Mouse (Mus musculus): ENCODE measurements around the gene Thap2. TPM values are rescaled to one million over a fixed set of nuclear protein-coding genes. Genes with fewer than 3 reads are reported as not detected.

Thap2 gene
- polyA plus RNA-seq (2015; fragmentation: Nextera tagmentation; extraction: Ambion mirVana): 17.8 and 22.5 TPM in 2 replicates

GRCm38 (mm10) chr10:115384221-115385017 is at the start of gene Thap2, which contains the start of gene Zfc3h1:
Gene Thap2 (minus strand): TSS chr10:115384443.
Gene Zfc3h1 (plus strand): TSS chr10:115384959.

GRCm38 (mm10) chr10:115361840-115362622 is 22.2 kb downstream of the Thap2 start, which contains the start of gene Tmem19:
Gene Tmem19 (minus strand): TSS chr10:115362501.

Other genes with a start within 250 kb of the Thap2 start
- gene Tph2, start 199.4 kb downstream of the Thap2 start, polyA plus RNA-seq (2015; fragmentation: Nextera tagmentation; extraction: Ambion mirVana): 0.27 and 0.45 TPM in 2 replicates
- gene Tbc1d15, start 133.0 kb downstream of the Thap2 start, polyA plus RNA-seq (2015; fragmentation: Nextera tagmentation; extraction: Ambion mirVana): 33.1 and 33.6 TPM in 2 replicates
- 16.9 and 37.1 TPM in 2 replicates for gene Rab21, start 68.8 kb downstream of the Thap2 start, polyA plus RNA-seq (2015; fragmentation: Nextera tagmentation; extraction: Ambion mirVana)
- gene Tmem19, start 21.9 kb downstream of the Thap2 start, polyA plus RNA-seq (2015; fragmentation: Nextera tagmentation; extraction: Ambion mirVana): 28.6 and 29.5 TPM in 2 replicates
- 9.1 and 10.4 TPM in 2 replicates for gene Zfc3h1, start 516 bp upstream of the Thap2 start, polyA plus RNA-seq (2015; fragmentation: Nextera tagmentation; extraction: Ambion mirVana)
- gene A930009A15Rik, start 185.5 kb upstream of the Thap2 start, polyA plus RNA-seq (2015; fragmentation: Nextera tagmentation; extraction: Ambion mirVana): 2.2 and 2.5 TPM in 2 replicates
- gene Lgr5, start 203.3 kb upstream of the Thap2 start, polyA plus RNA-seq (2015; fragmentation: Nextera tagmentation; extraction: Ambion mirVana): 3.8 and 4.2 TPM in 2 replicates